Mouse (Mus musculus): ENCODE data around the gene Spock1. TPM values are rescaled to one million over a fixed set of nuclear protein-coding genes. Genes with fewer than 3 reads are reported as not detected.

Gene Spock1
- total RNA-seq (2015) (not detected in 2 replicates), total RNA-seq (2017) (not detected in 2 replicates)

- ATAC-seq (replicated peaks; ENCODE audit: poor library complexity) = peak; percentile 85
These were observed at the start of gene Spock1 for GRCm38 (mm10) chr13:57908266-57908582. Spock1 (minus strand) TSS chr13:57908332.

- no peak for ATAC-seq (replicated peaks; ENCODE audit: poor library complexity)
These were observed 42.0 kb upstream of the Spock1 start for GRCm38 (mm10) chr13:57950091-57950490.

- no peak for ATAC-seq (replicated peaks; ENCODE audit: poor library complexity)
These were observed 41.4 kb upstream of the Spock1 start for GRCm38 (mm10) chr13:57949513-57949912.

GRCm38 (mm10) chr13:57945197-57945596 lies 37.1 kb upstream of the Spock1 start:
- no peak for ATAC-seq (replicated peaks; ENCODE audit: poor library complexity)

GRCm38 (mm10) chr13:57944434-57944833 lies 36.3 kb upstream of the Spock1 start:
- ATAC-seq (replicated peaks; ENCODE audit: poor library complexity) = no peak

GRCm38 (mm10) chr13:57943900-57944299 lies 35.8 kb upstream of the Spock1 start:
- ATAC-seq (replicated peaks; ENCODE audit: poor library complexity) = no peak

GRCm38 (mm10) chr13:57937463-57938229 lies 29.5 kb upstream of the Spock1 start:
- ATAC-seq (replicated peaks; ENCODE audit: poor library complexity) = no peak

GRCm38 (mm10) chr13:57931998-57932397 lies 23.9 kb upstream of the Spock1 start:
- no peak for ATAC-seq (replicated peaks; ENCODE audit: poor library complexity)

GRCm38 (mm10) chr13:57931376-57931775 lies 23.2 kb upstream of the Spock1 start:
- no peak for ATAC-seq (replicated peaks; ENCODE audit: poor library complexity)

- no peak for ATAC-seq (replicated peaks; ENCODE audit: poor library complexity)
These were observed 22.6 kb upstream of the Spock1 start for GRCm38 (mm10) chr13:57930720-57931119.

GRCm38 (mm10) chr13:57930283-57930682 lies 22.2 kb upstream of the Spock1 start:
- ATAC-seq (replicated peaks; ENCODE audit: poor library complexity) = no peak

- no peak for ATAC-seq (replicated peaks; ENCODE audit: poor library complexity)
These were observed 11.8 kb upstream of the Spock1 start for GRCm38 (mm10) chr13:57919947-57920346.

GRCm38 (mm10) chr13:57911171-57911570 lies 3.0 kb upstream of the Spock1 start:
- no peak for ATAC-seq (replicated peaks; ENCODE audit: poor library complexity)

- ATAC-seq (replicated peaks; ENCODE audit: poor library complexity) = no peak
These were observed 485 bp downstream of the Spock1 start for GRCm38 (mm10) chr13:57907428-57908265.

- ATAC-seq (replicated peaks; ENCODE audit: poor library complexity) = no peak
These were observed 13.5 kb downstream of the Spock1 start for GRCm38 (mm10) chr13:57894597-57894996.

GRCm38 (mm10) chr13:57889708-57890107 lies 18.4 kb downstream of the Spock1 start:
- no peak for ATAC-seq (replicated peaks; ENCODE audit: poor library complexity)

- no peak for ATAC-seq (replicated peaks; ENCODE audit: poor library complexity)
These were observed 19.1 kb downstream of the Spock1 start for GRCm38 (mm10) chr13:57889050-57889449.

GRCm38 (mm10) chr13:57879817-57880216 lies 28.3 kb downstream of the Spock1 start:
- no peak for ATAC-seq (replicated peaks; ENCODE audit: poor library complexity)

GRCm38 (mm10) chr13:57878797-57879196 lies 29.3 kb downstream of the Spock1 start:
- no peak for ATAC-seq (replicated peaks; ENCODE audit: poor library complexity)

- ATAC-seq (replicated peaks; ENCODE audit: poor library complexity) = no peak
These were observed 30.4 kb downstream of the Spock1 start for GRCm38 (mm10) chr13:57877782-57878181.

- ATAC-seq (replicated peaks; ENCODE audit: poor library complexity) = no peak
These were observed 31.2 kb downstream of the Spock1 start for GRCm38 (mm10) chr13:57876966-57877365.

GRCm38 (mm10) chr13:57870058-57870457 lies 38.1 kb downstream of the Spock1 start:
- no peak for ATAC-seq (replicated peaks; ENCODE audit: poor library complexity)

All from megakaryocyte progenitor cell, adult 5-6 weeks (primary cell).